Mouse (Mus musculus): Measurements from ENCODE around the gene Atg5. TPM values are rescaled to one million over a fixed set of nuclear protein-coding genes. Genes with fewer than 3 reads are reported as not detected.
"Not testable (repeated sequence)": the region's sequence is repeated elsewhere in the genome, so short reads cannot be mapped to it uniquely, and the experiment has no call there.

Gene Atg5
- polyA plus RNA-seq, 1 experiment = 22.7 TPM

- no peak for DNase-seq (ENCODE audit: low read depth)
- TF ChIP-seq POLR2A (IDR thresholded peaks at IDR 0.05; ENCODE audit: borderline replicate concordance, extremely low read depth, insufficient read depth, insufficient read length, poor library complexity, severe bottlenecking) = no peak
- TF ChIP-seq CTCF (IDR thresholded peaks at IDR 0.05; ENCODE audit: borderline replicate concordance, extremely low read depth, insufficient read depth, insufficient read length) = no peak
Measured at GRCm38 (mm10) chr10:44316280-44317270, 48.4 kb downstream of the Atg5 start.

- TF ChIP-seq CTCF (IDR thresholded peaks at IDR 0.05; ENCODE audit: borderline replicate concordance, extremely low read depth, insufficient read depth, insufficient read length) (no peak), POLR2A (IDR thresholded peaks at IDR 0.05; ENCODE audit: borderline replicate concordance, extremely low read depth, insufficient read depth, insufficient read length, poor library complexity, severe bottlenecking) (no peak)
- no peak for DNase-seq (ENCODE audit: low read depth)
Measured at GRCm38 (mm10) chr10:44322166-44322565, 54.0 kb downstream of the Atg5 start.

- TF ChIP-seq POLR2A (IDR thresholded peaks at IDR 0.05; ENCODE audit: borderline replicate concordance, extremely low read depth, insufficient read depth, insufficient read length, poor library complexity, severe bottlenecking) = no peak
- TF ChIP-seq CTCF (IDR thresholded peaks at IDR 0.05; ENCODE audit: borderline replicate concordance, extremely low read depth, insufficient read depth, insufficient read length) = no peak
- no peak for DNase-seq (ENCODE audit: low read depth)
Measured at GRCm38 (mm10) chr10:44323070-44323775, 55.1 kb downstream of the Atg5 start.

- TF ChIP-seq CTCF (IDR thresholded peaks at IDR 0.05; ENCODE audit: borderline replicate concordance, extremely low read depth, insufficient read depth, insufficient read length) (no peak), POLR2A (IDR thresholded peaks at IDR 0.05; ENCODE audit: borderline replicate concordance, extremely low read depth, insufficient read depth, insufficient read length, poor library complexity, severe bottlenecking) (no peak)
Measured at GRCm38 (mm10) chr10:44323836-44324235, 55.7 kb downstream of the Atg5 start.

GRCm38 (mm10) chr10:44325551-44326500, 57.7 kb downstream of the Atg5 start:
- no peak for TF ChIP-seq POLR2A (IDR thresholded peaks at IDR 0.05; ENCODE audit: borderline replicate concordance, extremely low read depth, insufficient read depth, insufficient read length, poor library complexity, severe bottlenecking)
- no peak for TF ChIP-seq CTCF (IDR thresholded peaks at IDR 0.05; ENCODE audit: borderline replicate concordance, extremely low read depth, insufficient read depth, insufficient read length)

More at GRCm38 (mm10) chr10:44323836-44324235, 55.7 kb downstream of the Atg5 start:
- DNase-seq (ENCODE audit: low read depth) = no peak

GRCm38 (mm10) chr10:44327057-44327456, 58.9 kb downstream of the Atg5 start:
- DNase-seq (ENCODE audit: low read depth) = no peak
- no peak for TF ChIP-seq POLR2A (IDR thresholded peaks at IDR 0.05; ENCODE audit: borderline replicate concordance, extremely low read depth, insufficient read depth, insufficient read length, poor library complexity, severe bottlenecking)

More at GRCm38 (mm10) chr10:44325551-44326500, 57.7 kb downstream of the Atg5 start:
- peak; percentile 20 for DNase-seq (ENCODE audit: low read depth)

GRCm38 (mm10) chr10:44328347-44328746, 60.2 kb downstream of the Atg5 start:
- DNase-seq (ENCODE audit: low read depth) = peak; percentile 78
- TF ChIP-seq POLR2A (IDR thresholded peaks at IDR 0.05; ENCODE audit: borderline replicate concordance, extremely low read depth, insufficient read depth, insufficient read length, poor library complexity, severe bottlenecking) (no peak), CTCF (IDR thresholded peaks at IDR 0.05; ENCODE audit: borderline replicate concordance, extremely low read depth, insufficient read depth, insufficient read length) (no peak)

- no peak for DNase-seq (ENCODE audit: low read depth)
- TF ChIP-seq CTCF (IDR thresholded peaks at IDR 0.05; ENCODE audit: borderline replicate concordance, extremely low read depth, insufficient read depth, insufficient read length) = no peak
- no peak for TF ChIP-seq POLR2A (IDR thresholded peaks at IDR 0.05; ENCODE audit: borderline replicate concordance, extremely low read depth, insufficient read depth, insufficient read length, poor library complexity, severe bottlenecking)
Measured at GRCm38 (mm10) chr10:44330717-44331116, 62.6 kb downstream of the Atg5 start.

GRCm38 (mm10) chr10:44331469-44331868, 63.3 kb downstream of the Atg5 start:
- DNase-seq (ENCODE audit: low read depth) = no peak
- TF ChIP-seq POLR2A (IDR thresholded peaks at IDR 0.05; ENCODE audit: borderline replicate concordance, extremely low read depth, insufficient read depth, insufficient read length, poor library complexity, severe bottlenecking) (no peak), CTCF (IDR thresholded peaks at IDR 0.05; ENCODE audit: borderline replicate concordance, extremely low read depth, insufficient read depth, insufficient read length) (no peak)

GRCm38 (mm10) chr10:44332656-44333055, 64.5 kb downstream of the Atg5 start:
- DNase-seq (ENCODE audit: low read depth) = not testable (repeated sequence)

GRCm38 (mm10) chr10:44336641-44337382, 68.7 kb downstream of the Atg5 start:
- DNase-seq (ENCODE audit: low read depth) = not testable (repeated sequence)
